Mouse (Mus musculus) MN1 (cell line): ENCODE data around the gene Klk1b22.
"Not testable (repeated sequence)": the region's sequence is repeated elsewhere in the genome, so short reads cannot be mapped to it uniquely, and the experiment has no call there.

Experiments used
- DNase-seq: peaks from one replicate; pipeline ENCODE4 v3.0.0-alpha.2; 2016; ENCODE audit warnings: low spot score

The Klk1b22 gene

GRCm38 (mm10) chr7:44112373-44112772 is at the start of gene Klk1b22:
TSS of gene Klk1b22 (plus strand) at chr7:44112673.
- DNase-seq: no peak

GRCm38 (mm10) chr7:44072117-44072516 is 40.4 kb upstream of the Klk1b22 start:
- no peak for DNase-seq

- DNase-seq: no peak
These were observed 34.8 kb upstream of the Klk1b22 start for GRCm38 (mm10) chr7:44077703-44078102.

GRCm38 (mm10) chr7:44096111-44096510 is 16.4 kb upstream of the Klk1b22 start:
- DNase-seq: no peak

GRCm38 (mm10) chr7:44102028-44102427 is 10.4 kb upstream of the Klk1b22 start, which contains the start of gene Klk1b21:
TSS of gene Klk1b21 (plus strand) at chr7:44102328.
- not testable (repeated sequence) for DNase-seq

GRCm38 (mm10) chr7:44123445-44123844 is 11.0 kb downstream of the Klk1b22 start:
- DNase-seq: no peak

GRCm38 (mm10) chr7:44136467-44136866 is 24.0 kb downstream of the Klk1b22 start, which contains the start of gene Klk1b16:
TSS of gene Klk1b16 (plus strand) at chr7:44136767.
- no peak for DNase-seq
